Mouse (Mus musculus): ENCODE data around the gene Kcnq2.

DNA sequence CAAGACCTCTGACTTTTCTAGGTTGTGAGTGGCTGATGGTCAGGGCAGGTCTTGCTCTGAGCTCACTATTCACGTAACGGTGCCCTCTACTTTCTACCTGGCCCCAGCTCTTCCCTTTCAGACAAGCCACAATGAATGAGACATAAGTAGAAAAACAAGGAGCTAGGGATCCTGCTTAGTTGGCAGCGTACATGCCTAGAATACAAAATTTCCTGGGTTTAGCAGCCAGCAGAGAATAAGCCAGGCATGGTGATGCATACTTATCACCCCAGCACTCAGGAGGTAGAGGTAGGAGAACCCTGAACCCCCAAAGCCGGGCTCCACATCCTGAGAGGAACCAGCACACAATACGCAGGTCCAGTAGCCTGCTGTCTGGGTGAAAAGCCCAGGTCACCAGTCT is 18.7 kb downstream of the Kcnq2 start:
- TF ChIP-seq CTCF (IDR thresholded peaks at IDR 0.05; ENCODE audit: low read depth): no peak
- TF ChIP-seq EP300 (optimal IDR thresholded peaks at IDR 0.05): no peak

Measured in stomach, postnatal 0 days (tissue).